Mouse (Mus musculus) telencephalon, adult 2 months (tissue): ENCODE measurements around the gene Cnksr2.
A peak's percentile ranks its signal among the peaks of the same experiment; 100 is the strongest.

Source experiments
- DNase-seq: peaks from one replicate; pipeline ENCODE4 v3.0.0-alpha.2; 2011; ENCODE audit warnings: low read depth, low spot score

The Cnksr2 gene

DNA sequence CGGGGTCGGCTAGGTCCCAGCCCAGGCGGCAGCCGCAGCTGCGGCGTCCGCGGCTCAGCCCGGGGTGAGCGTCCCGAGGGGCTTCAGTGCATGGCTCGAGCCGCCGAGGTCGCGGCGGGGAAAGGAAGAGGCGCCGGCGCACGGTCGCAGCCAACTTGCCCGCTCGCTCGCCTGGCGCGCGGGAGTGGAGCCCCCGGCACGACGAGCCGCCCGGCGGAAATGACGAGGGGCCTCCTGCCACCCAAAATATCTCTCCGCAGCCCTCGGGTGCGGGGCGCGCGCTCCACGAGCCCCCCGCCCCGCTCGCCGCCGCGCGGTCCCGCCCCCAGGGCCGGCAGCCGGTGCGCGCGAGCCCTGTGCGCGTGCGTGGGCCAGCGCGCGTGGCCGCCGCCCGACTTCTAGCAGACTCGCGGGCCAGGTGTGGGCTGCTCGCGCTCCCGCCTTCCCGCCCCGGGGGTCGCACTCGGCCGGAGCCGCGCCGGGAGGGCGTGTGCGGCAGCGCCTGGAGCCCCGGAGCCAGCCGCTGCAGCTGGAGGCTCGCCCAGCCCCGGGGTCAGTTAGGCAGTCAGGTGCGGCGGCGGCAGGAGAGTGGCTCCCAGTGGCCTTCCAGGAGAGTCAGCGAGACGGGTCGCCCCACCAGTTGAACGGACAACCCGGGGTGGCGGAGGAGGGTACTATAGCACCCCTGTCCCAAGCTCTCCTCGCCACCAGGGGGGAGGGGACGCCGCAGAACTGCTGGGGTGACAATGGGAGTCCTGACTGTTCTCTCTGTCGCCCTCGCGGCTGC lies at the start of gene Cnksr2:
Cnksr2 (minus strand) TSS at position 238 of the 787 bp plus-strand sequence.
- no peak for DNase-seq

- DNase-seq = no peak
Measured at GRCm38 (mm10) chrX:158043844-158044140, 698 bp upstream of the Cnksr2 start.

DNA sequence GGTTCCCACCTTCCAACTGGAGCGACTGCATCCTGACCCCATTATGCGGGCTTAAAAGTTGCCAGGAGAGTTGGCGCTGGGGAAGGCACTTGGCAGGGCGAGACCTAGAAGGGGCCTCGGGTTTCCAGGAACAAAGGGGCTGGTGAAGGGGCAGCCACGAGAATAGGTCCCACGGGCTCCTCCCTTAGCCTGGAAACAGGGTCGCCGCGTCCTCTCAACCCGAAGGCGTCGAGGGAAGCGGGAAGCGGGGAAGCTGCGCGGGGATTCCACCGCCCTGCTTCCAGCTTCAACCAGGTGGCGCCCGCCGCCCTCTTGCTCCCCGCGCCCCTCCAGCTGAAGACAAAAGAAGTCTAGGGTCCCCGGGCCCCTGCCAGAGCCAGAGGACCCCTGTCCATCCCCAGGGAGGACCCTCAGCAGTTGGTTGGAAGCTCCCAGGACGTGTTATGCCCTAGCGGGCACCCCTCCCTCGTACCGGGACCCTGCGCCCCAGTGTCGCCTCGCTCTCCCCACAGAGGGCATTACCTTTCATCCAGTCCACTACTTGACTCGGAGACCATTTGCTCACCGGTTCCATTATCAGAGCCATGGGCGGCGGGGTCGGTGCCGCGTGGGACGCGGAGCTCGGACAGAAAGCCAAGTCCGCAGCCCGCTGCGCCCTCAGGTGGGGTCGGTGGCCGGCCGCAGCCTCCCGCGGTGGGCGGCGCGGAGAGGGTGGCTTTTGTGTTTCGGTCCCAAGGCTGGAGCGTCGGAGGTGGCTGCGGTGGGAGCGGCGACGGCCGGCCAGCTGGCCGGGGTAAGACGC lies 638 bp downstream of the Cnksr2 start:
- no peak for DNase-seq

DNA sequence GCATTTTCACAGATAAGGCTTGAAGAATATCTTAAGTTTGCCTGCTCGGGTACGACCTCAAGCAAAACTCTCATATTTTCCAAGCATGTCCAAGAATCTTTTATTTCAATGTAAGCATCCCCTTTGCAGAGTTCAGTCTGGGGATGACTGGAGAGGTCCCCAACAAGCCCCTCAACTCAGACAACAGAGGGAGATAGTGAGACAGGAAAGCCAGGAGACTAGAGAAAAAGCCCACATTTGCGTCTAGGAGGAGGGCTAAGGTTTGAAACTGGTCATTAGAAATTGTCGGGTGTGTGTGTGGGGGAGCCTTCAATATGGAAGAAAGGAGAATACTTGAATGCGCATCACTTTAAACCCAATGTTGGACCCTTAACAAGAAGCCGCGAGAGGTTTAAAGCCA lies 1.4 kb downstream of the Cnksr2 start:
- no peak for DNase-seq

DNA sequence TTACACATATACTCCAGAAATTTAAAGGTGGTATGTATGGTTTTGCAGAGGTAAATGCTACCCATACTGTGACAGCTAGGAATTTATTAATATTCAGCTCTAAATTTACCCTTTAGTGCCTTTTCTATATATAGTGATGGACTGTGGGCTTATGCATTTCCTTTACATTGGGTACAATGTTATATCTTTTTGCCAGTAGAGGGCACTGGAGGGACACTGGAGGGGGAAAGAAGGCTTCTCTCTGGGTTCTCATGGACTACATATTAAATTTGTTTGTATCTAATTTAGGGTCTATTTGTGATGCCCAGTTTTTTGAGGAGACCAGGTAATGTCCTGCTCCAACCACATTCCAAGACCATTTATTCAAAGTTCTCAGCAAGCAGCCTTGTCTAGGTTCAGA lies 91.4 kb downstream of the Cnksr2 start:
- DNase-seq = no peak

DNA sequence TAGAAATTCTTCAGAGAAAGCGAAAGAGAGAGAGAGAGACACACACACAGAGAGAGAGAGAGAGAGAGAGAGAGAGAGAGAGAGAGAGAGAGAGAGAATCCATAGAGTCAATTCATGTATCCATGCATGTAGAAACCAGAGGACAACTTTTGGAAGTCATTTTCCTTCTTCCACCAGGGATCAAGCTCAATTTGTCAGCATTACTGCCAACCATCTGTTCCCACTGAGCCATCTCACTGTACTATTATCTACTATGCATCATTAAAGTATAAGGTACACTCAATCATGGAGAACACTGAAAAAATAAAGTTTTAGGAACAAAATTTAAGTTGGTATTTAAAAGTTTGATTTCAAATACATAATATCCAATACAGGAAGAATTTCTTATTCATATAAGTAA lies 93.8 kb downstream of the Cnksr2 start:
- DNase-seq = no peak

DNA sequence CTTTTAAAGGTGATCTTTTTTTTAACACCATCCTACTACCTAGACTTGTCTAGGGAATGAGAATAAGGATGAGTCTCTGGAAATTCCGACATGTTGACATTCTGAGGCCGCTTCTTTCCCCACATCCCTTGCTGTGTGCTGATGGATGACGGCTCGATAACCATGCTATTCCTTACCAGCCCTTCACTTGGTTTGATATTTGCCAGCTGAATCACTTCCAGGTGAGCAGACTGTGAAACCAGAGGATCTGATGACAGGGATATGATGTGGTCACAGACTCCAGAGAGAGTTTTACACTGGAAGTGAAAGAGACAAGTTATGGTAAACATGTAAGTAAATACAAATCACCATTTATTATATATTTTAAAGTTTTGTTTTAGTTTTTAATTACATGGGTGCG lies 98.0 kb downstream of the Cnksr2 start:
- DNase-seq = no peak

DNA sequence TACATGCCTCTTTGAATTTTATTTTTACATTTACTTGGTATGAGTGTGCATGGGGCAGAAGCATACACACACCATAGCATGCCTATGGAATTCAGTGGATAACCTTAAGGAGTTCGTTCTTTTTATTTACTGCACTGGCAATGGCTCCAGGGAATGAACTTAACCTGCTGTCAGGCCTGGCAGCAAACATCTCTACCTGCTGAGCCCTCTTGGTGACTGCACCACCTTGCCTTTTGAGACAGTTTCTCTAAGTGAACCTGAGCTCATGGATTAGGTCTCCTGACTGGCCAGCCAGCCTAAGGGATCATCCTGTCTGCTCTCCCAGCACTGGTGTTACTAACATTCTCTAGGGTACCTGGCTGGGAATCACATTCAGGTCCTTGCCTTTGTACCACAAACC lies 106.5 kb downstream of the Cnksr2 start:
- DNase-seq = no peak

GRCm38 (mm10) chrX:157920093-157920492 lies 123.0 kb downstream of the Cnksr2 start:
- no peak for DNase-seq

DNA sequence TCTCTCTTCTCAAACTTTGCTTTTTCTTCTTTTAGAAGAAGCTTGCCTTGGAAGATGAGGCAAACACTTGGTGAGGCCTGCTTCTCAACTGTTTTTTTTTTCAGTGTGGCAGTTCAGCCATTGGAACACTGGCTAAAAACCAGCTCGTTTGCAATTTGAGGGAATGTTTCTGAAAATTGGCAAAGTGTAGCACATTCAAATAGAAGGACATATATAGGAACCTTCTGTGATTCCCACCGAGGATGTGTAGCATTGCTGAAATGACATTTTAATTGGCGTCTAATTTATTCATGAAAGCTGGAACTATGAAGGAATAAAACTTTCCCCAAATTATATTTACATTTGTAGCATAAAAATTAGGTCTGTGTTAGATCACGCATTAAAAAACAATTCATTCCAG lies 213.1 kb downstream of the Cnksr2 start:
- peak; percentile 18 for DNase-seq

DNA sequence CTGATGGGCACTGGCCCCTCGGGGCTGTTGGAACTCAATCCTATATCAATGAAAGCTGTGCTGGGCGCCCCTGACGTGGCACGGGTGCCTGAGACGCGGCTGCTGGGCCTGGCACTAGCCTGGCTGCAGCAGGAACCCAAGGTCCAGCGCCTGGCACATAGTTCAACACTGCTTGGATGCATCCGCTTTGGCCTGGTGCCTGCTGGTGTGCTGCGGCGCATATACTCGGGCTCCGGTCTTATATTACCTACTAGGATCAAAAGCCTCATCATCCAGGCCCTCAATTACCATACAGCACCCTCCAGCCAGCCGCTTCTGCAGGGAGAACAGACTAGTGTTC lies 224.2 kb downstream of the Cnksr2 start:
- no peak for DNase-seq

DNA sequence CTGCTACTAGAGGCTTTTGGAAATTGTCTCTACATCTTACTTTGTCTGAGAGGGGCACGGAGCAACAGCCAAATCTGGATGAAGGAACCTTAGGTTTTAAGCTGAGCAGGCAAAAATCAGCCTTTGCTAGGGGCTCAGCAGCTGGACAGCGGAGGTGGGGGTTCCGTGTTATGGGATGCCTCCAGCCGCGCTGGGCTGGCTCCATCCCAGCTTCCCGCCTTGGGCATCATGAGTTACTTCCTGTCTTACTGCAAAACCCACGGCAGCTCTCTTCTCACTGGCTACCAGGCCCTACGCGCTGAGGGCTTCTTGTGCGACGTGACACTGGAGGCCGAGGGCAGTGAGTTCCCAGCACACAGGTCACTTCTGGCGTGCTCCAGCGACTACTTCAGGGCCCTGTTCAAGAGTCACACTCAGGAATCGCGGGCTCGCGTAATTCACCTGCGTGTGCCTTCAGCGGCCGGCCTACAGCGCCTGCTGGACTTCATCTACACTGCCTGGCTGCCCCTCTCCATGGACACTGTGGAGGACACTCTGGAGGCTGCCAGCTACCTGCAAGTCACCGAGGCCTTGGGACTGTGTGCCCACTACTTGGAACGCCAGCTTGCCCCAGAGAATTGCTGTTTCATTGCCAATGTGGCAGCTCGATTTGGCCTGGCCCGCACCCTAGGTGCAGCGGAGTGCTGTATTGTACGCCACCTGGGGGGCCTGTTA lies 224.7 kb downstream of the Cnksr2 start, which contains the start of gene Klhl34:
Klhl34 (plus strand) TSS at position 229 of the 714 bp plus-strand sequence.
- DNase-seq = no peak

DNA sequence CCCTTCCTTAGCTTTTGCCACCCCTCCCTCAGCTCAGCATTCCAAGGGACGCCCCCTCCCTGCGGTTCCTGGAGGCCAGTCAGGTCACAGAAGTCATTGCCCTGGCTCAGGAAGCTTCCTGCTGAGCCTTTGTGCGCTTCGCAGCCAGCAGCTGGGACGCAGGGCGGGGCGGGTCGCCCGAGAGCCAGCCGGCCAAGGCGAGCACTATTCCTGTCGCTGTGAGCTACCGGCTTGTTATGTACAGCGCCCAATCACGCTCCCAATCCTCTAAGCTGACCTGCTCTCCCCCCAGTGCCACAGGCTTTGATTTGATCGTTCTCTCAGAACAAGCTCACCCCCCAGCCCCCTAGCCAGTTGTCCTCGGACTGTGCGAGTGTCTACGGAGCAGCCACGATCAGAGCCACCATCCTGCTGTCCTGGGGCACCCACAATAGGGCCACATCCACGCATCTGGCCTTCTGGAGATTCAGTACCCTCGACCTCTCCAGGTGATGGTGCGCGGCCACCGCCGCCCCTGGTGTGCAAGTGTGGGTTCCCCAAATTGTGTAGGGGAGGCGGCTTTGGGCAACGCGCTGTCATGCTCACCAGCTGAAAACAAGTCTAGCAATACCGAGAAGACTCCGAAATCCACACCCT lies 225.4 kb downstream of the Cnksr2 start:
- no peak for DNase-seq

- DNase-seq = no peak
Measured at GRCm38 (mm10) chrX:157809721-157810120, 233.4 kb downstream of the Cnksr2 start.

- no peak for DNase-seq
Measured at GRCm38 (mm10) chrX:157801669-157802068, 241.4 kb downstream of the Cnksr2 start.
